Mouse (Mus musculus) thymus, adult 2 months (tissue): ENCODE data around the gene Tnfrsf14.

Experiments used
- CTCF ChIP-seq: fragments of 200-500 bp; IDR thresholded peaks from 2 replicates; pipeline ENCODE4 v1.5.1; 2012; ENCODE audit warnings: mild to moderate bottlenecking, control low read depth, low read length, moderate library complexity, borderline replicate concordance; ENCODE audit not compliant: control insufficient read depth, poor library complexity, insufficient read depth; ENCODE audit errors: extremely low read depth
- POLR2A ChIP-seq: fragments of 200-500 bp; IDR thresholded peaks from 2 replicates; pipeline ENCODE4 v1.6.1; 2012; ENCODE audit warnings: mild to moderate bottlenecking, low read length, control low read depth, moderate library complexity; ENCODE audit not compliant: control insufficient read depth, poor library complexity, insufficient read depth; ENCODE audit errors: extremely low read depth

GRCm38 (mm10) chr4:154944121-154944590, 15.8 kb upstream of the Tnfrsf14 start:
- peak; percentile 62; the same call in 1 of the 2 replicates for TF ChIP-seq CTCF
- TF ChIP-seq POLR2A: no peak
